Mouse (Mus musculus) retina, embryonic 14.5 days (tissue): ENCODE results near the gene Elmsan1.

Experiments
- DNase-seq: peaks from one replicate; pipeline ENCODE4 v3.0.0-alpha.2; 2015; ENCODE audit warnings: low spot score

Gene Elmsan1

DNA sequence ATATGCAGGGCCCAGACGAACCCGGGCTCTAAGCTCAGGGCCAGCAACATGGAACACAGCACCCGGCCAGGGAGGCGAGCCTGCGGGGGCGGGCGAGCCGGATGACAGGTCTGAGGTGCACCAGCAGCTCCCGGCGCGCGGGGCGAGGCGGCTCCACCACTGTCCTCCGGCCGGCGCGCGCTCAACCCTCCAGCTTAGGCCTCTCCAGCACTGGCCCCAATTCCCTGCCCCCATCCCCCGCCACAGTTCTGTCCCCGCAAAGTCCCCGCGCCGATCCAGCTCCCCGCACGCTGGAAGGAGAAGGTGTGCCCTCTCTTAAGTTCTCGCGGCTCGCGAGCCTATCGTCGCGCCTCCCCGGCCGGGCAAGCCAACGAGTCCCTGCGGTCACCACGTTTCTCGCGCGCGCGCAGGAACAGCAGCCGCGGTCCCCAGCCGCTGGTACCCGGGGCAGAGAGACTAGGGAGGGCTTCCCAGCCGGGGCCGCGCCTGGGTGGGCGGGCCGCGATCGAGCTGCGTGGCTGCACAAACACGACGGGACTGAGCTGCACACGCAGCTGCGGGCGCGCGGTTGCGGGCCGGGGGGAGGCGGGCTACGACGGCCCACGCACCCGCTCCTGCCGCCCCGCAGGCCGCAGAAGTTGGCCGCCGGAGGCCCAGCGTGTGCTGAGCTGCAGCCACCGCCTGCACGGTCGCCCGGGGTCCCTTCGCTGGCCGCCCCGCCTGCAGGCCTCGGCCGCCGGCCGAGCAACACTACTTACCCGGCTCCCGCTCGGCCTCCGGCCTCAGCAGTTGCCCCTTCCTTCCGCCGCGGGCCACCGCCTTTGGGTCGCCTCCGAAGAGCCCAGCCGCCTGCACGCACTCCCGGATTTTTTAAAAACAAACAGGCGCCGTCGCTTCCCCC, 25.7 kb downstream of the Elmsan1 start:
- peak; percentile 76 for DNase-seq

DNA sequence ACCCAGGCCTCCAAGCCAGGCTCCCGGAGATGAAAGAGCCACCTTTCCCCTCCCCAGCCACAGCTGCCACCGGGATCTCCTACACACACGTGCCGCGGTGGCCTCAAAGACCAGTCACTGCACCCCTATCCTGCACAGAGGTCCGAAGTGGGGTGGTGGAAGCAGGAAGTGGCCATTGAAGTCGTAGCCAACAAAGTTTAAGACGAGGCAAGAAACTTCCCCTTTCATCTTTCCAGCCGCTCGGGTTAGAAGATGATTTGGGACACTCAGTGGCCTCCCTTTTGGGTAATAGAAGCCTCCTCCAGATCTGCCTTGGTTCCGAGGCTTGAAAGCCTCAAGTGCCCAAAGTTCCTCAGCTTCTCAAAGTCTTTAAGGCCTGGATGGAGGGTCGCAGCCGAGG, 26.4 kb downstream of the Elmsan1 start:
- no peak for DNase-seq

GRCm38 (mm10) chr12:84191770-84192169, 26.9 kb downstream of the Elmsan1 start:
- peak; percentile 32 for DNase-seq

DNA sequence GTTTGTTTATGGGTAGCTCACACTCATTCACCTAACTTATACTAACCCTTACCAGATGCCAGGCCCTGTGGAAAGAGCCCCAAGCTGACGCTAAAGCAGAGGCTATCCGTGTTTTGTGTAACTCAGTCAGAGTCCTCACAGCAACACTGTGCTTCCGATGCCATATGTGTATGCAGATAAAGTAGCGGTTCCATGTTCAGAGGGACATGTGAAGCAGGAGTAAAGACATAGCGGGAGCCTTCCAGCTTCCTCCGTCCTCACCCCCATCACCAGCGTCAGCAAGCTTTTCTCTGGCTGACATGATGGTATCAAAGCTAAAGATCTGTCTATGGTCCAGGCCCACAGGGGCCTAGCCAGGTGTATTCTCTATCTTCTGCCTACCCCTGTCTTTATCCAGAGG, 27.5 kb downstream of the Elmsan1 start:
- DNase-seq = no peak

GRCm38 (mm10) chr12:84190151-84190820, 28.4 kb downstream of the Elmsan1 start:
- no peak for DNase-seq

DNA sequence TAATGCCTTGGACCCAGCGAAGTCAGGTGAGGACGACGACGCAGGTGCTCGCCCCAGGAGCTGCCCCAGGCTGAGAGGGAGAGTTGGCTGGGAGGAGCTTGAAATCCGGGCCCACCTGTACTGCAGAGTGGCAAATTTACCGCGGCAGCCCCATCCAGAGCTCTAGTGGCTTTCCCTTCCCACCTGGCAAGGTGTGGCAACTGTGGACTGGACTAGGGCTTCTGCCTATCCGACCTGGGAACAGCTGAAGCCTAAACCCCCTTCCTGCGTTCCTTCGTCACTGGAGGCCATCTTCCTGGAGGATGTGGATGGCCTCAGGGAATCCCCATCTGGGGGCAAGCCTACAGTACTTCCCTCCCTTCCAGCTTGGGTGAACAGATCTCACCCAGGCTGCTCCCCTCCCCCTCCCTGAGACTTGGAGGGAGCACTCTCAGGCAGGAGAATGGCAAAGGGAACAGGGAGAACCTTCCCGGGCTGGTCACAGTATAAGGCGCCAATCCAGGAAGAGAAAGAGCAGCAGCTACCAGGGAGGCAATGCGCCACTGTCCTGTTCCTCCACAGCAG, 29.7 kb downstream of the Elmsan1 start:
- no peak for DNase-seq

DNA sequence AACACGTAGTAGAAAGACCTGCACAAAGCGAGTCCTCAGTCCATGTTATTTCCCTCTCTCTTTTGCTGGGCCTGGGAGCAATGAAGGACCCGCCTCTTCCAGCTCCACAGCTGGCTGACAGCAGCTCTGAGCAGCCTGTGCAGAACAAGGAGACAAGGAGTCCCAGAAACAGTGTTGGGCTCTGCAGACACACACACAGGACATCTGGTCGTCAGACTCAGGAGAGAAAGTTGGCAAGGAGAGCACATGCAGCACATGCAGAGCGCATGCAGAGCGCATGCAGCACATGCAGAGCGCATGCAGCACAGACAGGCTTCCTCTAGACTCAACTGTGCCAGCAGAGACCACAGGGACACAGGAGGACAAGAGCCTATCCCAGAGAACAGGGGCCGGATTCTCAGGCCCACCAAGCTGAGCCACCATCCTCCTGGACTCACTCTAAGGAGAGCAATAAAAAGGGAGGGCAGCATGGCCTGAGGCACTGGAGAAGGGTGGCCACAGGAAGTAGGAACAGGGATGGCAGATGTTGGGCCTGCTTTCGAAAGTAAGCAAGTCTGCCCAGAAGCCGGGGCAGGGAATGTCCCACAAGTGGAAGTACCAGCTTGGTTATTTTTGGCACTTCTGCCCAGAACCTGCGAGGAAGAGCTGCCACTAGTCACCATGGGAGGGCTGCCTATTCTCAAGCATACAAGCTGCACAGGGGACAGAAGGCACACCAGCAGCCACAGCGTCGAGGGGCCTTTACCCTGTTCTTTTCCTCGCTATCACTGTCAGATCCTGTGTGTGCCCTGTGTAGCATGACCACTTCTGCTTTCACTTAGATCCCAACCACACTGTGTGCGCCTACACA, 30.7 kb downstream of the Elmsan1 start:
- no peak for DNase-seq

GRCm38 (mm10) chr12:84186950-84187349, 31.7 kb downstream of the Elmsan1 start:
- no peak for DNase-seq

- DNase-seq = no peak
Observed at GRCm38 (mm10) chr12:84186536-84186935, 32.1 kb downstream of the Elmsan1 start.

- no peak for DNase-seq
Observed at GRCm38 (mm10) chr12:84185547-84185946, 33.1 kb downstream of the Elmsan1 start.

- DNase-seq = no peak
Observed at GRCm38 (mm10) chr12:84184979-84185378, 33.7 kb downstream of the Elmsan1 start.

DNA sequence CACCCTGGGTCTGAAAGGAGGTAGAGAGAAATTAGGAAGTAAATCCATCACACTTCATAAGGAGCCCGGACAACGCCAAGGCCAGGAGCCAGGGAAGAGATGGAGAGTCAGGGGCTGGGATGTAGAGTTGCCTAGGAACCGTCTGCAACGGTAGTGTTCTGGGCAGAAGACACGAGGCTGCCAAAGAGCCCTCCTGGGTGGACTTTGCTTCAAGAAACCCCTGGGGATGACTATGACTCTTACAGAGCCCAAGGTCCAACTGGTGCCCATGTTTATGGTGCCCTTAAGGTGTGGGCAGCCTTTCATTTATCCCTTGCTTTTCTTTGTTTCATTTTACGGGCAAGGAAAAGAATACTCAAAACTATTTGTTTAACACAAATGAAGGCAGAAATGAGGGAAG, 36.7 kb downstream of the Elmsan1 start:
- no peak for DNase-seq

GRCm38 (mm10) chr12:84180701-84181435, 37.8 kb downstream of the Elmsan1 start:
- no peak for DNase-seq

DNA sequence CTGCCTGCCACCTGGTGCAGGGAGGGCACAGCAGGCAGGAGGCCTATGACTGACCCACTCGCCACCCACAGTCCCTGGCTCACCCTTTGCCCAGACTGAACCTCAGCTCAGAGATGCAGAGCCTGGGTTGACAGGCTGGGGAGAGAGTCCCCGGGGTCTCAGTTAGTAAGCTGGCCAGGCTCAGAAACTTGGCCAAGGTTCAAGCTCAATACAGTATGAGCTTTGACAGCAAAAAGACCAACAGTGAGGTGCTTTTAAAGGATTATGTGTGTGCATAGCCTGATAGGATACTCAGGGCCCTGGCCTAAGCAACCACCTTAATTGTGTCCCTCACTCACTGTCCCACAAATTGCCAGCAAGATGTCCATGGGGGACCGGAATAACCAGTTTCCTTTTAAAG, 38.6 kb downstream of the Elmsan1 start:
- no peak for DNase-seq

- no peak for DNase-seq
Observed at GRCm38 (mm10) chr12:84178652-84179445, 39.8 kb downstream of the Elmsan1 start.

DNA sequence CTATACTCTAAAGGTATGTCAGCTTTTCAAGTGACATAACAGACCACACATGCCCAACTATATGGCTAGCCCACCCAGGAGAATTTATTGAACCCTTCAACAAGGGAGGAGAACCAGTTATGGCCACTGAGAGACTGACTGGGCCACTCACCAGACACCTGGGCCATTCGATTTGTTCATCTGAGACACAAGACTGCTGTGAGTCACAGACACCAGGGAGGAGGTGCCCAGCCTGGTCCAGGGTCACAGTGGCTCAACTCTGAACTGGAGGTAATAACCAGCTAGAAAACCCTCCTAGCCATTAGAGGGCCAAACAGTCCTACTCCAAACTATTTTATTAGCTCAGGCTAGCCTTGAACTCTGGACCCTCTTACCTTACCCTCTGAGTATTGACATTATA, 40.6 kb downstream of the Elmsan1 start:
- DNase-seq = no peak

DNA sequence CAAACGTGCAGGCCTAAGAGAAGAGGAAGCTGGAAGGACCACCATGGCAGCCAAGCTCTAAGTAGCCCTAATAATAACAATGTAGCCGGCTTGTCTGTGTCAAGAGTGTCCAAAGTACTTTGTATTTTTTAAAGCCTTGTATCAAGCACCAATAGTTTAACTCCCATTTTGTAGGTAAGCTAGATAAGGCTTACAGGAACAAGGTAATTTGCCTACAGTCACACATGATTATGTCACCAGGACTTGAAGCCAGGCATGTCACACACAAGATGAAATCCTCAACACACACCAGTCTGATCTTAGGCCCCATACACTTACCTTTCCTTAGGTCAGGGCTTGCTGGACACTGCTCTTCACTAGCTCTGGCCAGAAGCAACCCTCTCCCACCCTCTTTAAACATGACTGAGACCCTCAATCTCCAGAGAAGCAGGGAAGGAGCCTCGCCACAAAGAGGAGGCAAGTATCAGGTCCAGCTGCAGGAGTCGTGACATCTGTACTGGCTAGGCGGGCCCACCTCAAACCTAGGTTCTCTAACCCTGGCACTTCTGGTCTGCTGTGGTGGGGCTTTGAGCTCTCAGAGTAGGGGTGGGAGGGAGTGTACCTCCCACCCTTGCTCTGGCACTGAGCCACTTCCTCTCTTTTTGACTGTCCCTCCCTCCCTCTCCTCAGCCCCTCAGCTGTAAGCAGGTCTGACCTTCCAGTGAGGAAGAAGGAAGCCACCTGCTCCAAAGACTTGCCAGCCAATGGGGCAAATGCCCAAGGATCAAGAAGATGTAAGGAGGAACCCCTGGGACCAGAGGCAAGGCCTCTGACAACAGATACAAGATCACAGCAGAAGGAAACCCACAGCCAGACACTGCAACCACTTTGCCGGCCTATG, 41.6 kb downstream of the Elmsan1 start:
- DNase-seq = no peak

DNA sequence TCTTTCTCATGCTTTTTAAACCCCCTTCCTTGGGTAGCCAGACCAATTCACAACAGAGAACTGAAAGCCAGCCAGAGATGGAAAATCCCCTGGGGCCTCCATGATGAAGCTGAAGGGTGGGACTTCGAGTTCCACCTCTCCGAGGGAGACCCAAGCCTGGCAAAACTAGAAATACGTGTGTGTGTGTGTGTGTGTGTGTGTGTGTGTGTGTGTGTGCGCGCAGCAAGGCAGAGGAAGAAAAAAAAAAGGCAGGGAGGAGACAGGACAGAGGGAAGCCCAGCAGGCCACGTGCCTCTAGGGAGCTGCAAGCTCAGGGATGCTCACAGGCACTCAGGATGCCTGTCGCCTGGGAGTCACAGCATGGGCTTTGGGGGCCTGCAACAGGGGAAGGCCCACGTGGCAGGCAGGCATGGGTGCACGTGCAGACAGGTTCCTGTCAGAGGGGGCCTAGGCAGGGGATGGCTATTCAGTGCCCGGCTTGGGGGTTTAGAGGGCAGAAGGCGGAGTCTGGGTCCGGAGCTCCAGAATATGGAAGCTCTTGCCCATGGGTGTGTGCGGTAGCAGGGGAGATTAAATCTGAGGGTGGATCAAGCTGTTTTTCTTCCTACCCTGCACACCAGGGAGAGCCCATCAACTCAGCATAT, 42.4 kb downstream of the Elmsan1 start:
- DNase-seq = peak; percentile 61

DNA sequence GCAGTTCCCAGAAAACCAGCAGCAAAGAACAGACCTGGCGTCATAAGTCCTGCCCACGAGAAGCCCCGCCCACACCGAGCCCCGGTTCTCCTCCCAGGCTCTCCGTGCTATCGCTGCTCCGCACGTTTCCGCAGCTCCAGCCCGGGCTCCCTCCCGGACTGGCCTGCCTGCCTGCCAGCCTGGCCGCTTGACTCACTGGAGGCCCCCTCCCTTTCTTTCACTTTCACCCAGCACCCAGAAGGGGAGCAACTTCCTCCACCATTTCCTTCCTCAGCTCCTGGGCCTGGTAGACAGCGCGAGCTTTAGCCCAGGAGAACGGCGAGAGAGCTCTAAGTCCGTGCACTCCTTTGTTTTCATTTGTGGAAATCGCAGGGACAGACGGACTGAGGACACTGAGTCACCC, 43.0 kb downstream of the Elmsan1 start:
- DNase-seq = peak; percentile 78
